Mouse (Mus musculus): ENCODE measurements around the gene Senp2.
"Not testable (repeated sequence)": the region's sequence is repeated elsewhere in the genome, so short reads cannot be mapped to it uniquely, and the experiment has no call there.

The Senp2 gene

DNA sequence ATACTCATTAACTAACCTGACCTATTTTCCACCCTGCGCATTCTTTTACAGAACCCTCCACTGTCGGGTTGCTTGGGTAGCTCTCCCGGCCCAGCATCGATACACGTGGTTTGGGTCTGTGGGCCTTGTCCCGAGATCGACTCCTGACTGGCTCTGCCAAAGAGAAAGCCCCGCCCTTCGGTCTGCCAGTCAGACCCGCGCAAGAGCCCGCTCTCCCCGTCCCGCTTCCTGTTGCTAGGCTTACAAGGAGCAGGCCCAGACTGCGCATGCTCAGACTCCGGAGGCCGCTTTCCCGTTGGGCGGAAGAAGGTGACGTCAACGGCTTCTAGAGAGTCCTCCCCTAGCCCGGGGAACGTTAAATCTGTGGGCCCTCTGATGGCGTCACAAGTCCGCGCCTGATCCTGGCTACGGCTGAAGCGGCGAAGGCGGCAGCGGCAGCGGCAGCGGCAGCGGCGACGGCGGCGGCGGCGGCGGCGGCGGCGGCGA lies at the start of gene Senp2:
TSS of gene Senp2 (plus strand) at position 386 of the 486 bp plus-strand sequence.
- peak; percentile 100 for DNase-seq (ENCODE audit: low spot score)

DNA sequence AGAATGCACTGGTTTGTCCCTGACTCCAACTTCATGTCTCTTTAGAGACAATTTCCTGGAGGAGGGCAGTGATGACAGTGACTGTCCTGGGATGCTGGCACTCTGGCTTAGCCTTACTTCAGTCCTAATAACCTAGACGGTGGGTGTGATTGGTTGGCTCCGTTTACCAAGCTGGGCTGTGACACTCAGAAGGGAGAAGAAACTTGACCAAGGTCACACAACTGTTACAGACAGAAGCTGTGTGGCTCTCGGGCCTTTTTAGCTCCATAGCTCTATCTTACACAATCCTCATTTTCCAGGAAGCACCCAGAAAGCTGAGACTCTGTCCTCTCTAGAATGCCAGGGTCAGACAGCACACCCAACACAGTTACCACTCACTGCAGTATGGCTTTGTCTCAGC lies 43.7 kb upstream of the Senp2 start:
- DNase-seq (ENCODE audit: low spot score), result no peak

GRCm38 (mm10) chr16:21969874-21970273 lies 39.4 kb upstream of the Senp2 start:
- DNase-seq (ENCODE audit: low spot score), result no peak

GRCm38 (mm10) chr16:21970536-21970935 lies 38.7 kb upstream of the Senp2 start:
- no peak for DNase-seq (ENCODE audit: low spot score)

DNA sequence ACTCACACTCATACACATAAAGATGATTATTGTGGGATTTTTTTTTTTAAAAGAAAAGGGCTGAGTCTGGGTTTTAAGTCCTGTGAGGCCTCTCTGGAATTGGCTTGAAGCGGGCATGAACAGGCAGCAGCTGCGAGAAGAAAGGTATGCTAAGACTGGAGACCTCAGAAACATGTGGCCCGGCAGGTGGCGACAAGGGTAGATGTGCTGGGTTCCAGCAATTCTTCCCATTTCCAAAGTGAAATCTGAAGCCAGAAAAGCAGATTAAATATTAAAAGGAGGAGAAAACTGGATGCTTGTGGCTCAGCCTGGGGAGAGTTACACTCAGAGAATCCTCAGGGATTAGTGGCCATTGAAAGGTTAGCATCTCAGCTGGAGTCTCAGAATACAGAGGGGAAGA lies 37.8 kb upstream of the Senp2 start:
- no peak for DNase-seq (ENCODE audit: low spot score)

DNA sequence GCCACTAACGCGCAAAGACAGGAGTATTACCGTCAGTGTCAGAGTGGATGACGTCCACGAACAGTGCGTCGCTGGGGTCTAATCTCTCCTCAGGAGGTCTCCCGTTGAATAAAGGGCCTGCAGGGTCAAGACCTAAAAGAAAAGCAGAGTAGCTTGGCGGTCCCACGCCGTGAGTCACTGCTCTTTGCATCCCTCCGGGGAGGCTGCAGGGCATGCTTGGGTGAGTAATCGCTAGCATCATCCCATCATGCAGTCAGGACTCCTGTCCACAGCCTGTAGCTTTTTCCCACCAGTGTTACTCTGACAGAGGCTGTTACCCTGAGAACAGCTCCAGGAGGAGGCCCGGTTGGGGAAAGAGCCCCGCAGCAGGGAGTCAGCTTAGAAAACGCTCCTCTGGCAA lies 33.1 kb upstream of the Senp2 start:
- no peak for DNase-seq (ENCODE audit: low spot score)

DNA sequence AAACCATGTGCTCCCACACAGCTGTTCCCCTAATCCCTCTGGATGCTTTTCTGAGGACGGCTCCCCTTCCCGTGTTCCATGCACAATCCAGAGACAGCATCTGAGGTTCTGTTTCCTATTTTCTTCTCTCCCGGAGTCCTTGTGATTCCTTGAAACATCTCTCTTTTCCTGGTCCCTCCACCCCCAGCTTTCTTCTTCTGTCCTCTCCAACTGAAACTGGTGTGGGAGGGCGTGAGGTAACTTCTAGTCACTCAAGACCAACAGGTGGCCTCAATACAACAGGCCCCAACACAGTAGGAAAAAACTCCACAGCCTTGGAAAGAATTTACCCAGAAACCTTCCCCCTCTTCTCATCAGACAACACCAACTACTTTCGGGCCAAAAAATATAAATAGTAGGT lies 31.9 kb upstream of the Senp2 start:
- no peak for DNase-seq (ENCODE audit: low spot score)

DNA sequence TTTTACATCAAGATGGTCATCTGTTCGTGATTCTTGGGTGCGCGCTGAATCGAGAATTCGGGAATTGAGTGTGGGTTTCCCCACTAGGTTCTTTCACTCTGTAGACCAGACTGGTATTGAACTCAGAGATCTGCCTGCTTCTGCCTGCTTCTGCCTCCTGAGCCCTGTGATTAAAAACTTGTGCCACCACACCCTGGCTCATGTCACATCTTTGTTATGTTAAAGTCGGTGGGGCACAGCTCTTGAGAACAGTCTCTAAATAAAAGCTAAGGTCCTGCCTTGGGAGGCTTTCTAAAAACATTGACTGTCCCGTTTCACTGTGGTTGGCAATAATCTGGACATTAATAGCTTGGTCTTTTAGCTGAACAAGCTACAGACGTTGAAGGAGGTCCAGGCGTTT lies 26.1 kb upstream of the Senp2 start:
- DNase-seq (ENCODE audit: low spot score), result no peak

DNA sequence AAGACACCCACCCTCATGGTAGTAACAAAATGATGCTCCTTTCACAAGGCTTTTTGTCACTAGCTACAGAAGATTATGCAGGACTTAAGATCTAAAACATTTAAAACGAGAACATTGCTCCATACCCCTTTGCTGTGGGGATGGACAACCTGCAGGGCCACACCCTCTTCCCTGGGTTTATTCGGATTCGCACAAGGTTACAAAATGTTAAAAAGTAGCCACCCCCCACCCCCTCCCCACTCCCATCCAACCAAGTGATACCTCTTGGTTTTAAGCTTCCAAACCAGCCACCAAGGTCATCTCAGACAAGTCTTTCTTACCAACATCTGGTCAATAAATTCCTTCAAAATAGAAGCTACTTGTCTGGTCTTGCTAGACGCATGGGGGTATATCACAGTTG lies 25.7 kb upstream of the Senp2 start:
- no peak for DNase-seq (ENCODE audit: low spot score)

DNA sequence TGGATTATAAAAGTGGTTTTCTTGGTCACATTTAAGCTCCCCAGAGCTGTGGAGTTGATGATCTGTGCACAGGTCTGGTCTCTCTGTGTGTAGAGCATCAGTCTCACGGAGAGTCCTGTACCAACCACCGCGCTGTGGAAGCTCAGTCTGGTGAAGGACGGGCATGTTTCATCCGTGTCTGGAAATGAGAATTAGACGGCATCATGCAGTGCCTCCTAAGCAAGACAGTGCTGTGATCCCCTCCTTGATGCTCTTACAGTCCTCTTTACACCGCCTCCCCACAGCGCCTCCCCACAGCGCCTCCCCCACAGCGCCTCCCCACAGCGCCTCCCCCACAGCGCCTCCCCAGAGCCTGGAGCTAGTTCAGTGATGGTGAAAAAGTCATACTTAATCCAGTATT lies 25.2 kb upstream of the Senp2 start:
- DNase-seq (ENCODE audit: low spot score), result no peak

DNA sequence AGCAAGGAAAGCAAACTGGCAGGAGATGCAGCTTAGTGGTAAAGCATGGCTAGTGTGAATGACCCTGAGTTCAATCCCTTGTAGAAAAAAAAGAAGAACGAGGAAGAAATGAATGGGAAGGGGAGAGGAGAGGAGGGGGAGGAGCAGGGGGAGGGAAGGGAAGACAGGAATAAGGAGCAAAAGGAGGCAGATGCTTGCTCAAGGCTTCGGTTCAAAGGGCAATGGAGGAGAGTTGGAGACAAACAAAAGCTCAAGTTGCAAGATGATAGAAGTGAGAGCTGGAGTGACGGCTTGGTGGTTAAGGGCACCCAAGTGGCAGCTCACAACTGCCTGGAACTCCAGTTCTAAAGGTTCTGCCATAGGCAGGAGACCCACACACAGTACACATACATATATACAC lies 23.1 kb upstream of the Senp2 start:
- DNase-seq (ENCODE audit: low spot score), result no peak

- no peak for DNase-seq (ENCODE audit: low spot score)
Measured at GRCm38 (mm10) chr16:21987956-21988355, 21.3 kb upstream of the Senp2 start.

- not testable (repeated sequence) for DNase-seq (ENCODE audit: low spot score)
Measured at GRCm38 (mm10) chr16:21990893-21991292, 18.4 kb upstream of the Senp2 start.

DNA sequence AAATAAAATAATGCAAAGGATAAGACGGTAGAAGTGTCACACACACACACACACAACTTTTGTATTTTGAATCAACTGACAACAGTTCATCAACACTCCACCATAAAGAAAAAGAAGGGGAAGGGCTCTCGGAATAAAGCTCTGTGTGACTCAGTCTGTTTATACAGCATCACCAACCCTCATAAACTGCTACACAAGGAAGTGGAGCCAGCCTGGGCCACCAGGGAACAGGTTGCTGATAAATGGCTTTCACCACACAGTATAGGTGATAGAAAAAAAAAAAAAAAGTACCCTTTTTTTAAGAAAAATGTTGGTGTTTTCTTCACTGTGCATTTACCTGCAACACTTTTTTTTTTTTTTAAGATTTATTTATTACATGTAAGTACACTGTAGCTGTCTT lies 17.5 kb upstream of the Senp2 start:
- no peak for DNase-seq (ENCODE audit: low spot score)

- DNase-seq (ENCODE audit: low spot score), result no peak
Measured at GRCm38 (mm10) chr16:21995304-21995703, 14.0 kb upstream of the Senp2 start, which contains the start of gene Liph. TSS of gene Liph (minus strand) at chr16:21995663.

DNA sequence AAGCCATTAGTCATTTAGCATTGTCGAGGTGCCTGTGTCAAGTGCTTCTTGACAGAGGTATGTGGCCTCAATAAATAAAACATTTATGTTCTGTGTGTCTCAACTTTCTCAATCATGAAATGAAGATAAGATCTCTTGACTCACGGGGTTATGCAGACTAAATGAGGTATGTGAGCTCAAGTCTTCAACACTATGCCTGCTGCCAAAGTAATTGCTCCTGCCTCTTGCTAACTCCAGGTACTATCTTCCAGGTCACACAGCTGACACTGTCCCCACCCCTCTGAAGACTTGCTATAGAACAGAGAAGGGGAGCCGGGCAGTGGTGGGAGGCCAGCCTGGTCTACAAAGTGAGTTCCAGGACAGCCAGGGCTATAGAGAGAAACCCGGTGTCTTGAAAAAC lies 12.9 kb upstream of the Senp2 start:
- DNase-seq (ENCODE audit: low spot score), result no peak

DNA sequence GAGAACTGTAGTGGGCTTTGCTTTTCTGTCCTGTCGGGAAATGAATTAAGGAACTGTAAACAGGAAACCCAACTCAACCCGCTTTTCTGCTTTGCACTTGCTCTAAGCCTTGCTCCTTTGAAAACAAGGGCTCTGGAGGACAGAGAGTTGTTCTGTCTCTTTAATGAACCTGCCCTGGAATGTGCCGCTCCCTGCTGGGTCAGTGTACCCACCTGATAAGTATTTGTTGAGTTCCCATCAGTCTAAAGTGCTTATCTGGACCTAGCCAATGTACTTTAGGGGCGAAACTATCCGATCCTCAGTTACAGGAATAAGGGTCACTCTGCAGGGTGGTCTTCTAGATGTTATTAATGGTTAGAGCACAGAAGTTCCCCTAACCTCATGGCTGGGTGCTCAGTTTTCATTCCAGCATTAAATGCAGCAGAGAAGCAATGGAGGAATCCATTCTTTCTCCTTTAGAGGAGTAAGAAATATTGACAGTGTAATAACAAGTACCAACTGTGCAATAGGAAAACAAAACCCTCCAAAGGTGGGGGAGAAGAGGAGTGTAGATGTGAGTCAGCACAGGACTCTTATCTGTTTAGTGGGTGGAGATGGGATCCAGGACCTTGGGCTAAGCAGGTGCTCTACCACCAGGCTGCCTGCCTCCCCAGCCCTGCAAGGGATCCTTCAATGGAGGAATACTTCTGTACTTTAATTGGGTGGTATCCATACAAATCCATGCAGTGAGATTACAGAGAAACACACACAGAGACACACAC lies 12.2 kb upstream of the Senp2 start:
- no peak for DNase-seq (ENCODE audit: low spot score)

- no peak for DNase-seq (ENCODE audit: low spot score)
Measured at GRCm38 (mm10) chr16:21998061-21998460, 11.2 kb upstream of the Senp2 start.

GRCm38 (mm10) chr16:21999941-22000690 lies 9.2 kb upstream of the Senp2 start:
- DNase-seq (ENCODE audit: low spot score), result no peak

DNA sequence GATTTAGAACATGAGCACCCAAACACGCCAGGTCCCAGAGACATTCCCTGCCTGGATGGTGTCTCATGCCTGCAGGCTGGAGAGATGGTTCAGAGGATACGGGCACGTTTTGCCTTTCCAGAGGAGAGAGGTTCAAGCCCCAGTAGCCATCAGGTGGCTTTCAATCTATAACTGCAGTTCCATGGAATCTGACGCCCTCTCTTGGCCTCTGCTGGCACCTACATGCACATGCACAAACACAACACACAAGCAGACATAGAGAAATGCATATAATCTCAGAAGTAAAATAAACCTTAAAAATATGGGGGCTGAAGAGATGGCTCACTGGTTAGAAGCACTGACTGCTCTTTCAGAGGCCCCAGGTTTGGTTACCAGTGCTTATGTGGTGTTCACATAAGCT lies 8.1 kb upstream of the Senp2 start:
- no peak for DNase-seq (ENCODE audit: low spot score)

DNA sequence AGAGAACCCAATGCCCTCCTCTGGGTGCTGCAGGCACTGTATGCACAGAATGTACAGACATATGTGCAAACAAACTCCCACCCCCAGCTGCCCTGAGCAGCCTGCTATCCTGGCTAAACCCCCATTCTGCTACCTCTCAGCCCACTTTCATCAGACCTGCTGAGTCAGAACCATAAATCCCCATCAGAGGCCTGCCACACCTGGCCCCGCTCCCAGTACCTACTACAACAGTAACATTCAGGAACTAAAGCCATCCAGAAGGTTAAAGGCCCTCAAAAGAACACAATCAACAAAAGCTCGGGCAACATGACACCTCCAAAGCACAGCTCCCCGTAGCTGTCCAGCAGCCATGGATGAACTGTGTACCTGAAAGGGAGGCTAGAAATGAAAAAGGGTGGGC lies 7.7 kb upstream of the Senp2 start:
- no peak for DNase-seq (ENCODE audit: low spot score)

GRCm38 (mm10) chr16:22009596-22009995 lies 312 bp downstream of the Senp2 start:
- no peak for DNase-seq (ENCODE audit: low spot score)

DNA sequence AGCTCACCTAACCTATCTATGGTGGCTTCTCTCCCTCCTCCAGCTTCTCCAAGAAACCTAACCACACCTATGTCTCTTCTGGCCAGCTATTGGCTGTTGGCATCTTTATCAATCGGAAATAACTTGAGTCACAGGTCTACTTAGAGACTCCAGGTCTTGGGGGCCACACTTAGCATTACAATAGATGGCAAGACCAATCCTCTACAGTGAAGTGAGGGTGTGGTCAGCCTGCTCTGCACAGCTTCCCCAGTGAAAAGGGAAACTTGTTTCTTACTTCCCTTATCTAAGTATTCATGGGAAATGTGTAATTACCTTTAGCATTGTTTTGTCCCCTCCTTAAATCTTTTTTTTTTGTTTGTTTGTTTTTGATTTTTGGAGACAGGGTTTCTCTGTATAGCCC lies 6.3 kb downstream of the Senp2 start:
- no peak for DNase-seq (ENCODE audit: low spot score)

All from testis, postnatal 14 days (tissue).